In the genomic region with DNA sequence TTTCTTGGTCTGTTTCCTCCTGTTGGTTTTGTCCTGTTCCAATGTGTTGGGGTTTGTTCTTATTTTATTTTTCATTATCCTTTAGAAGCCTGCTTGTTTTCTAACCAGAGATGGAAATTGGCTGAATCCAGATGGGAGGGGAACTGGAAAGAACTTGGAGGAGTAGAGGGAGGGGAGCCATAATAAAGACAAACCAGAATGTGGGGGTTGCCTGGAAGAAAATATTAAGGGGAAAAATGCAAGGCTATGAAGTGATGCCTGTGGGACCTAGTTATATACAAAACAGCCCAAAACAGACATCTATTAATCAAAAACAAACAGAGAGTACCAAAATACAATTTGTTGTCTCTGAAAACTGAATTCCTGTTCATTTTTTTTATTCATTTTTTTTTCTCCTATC, we compare ENCODE assay signal across 23 mouse cellular contexts.
DNase-seq lines count a peak whose midpoint lies in the region; ATAC-seq and TF ChIP-seq lines count a peak whose summit lies in the region.
"Had no signal": no experiment of that assay in that cellular context is flagged by ENCODE, and none has a peak within 500 bp of the region (broad histone marks: within the 10 kb centered on the region; RNA-seq: fewer than 3 reads in every experiment).

No protein-coding gene starts in this region.

- H3K4me3 ChIP-seq in embryonic facial prominence, embryonic 14.5 days (ENCODE audit: low read depth, low read length): no peak overlapping the region
- H3K4me3 ChIP-seq in embryonic facial prominence, embryonic 10.5 days: no peak overlapping the region
- no peak overlapping the region for H3K4me3 ChIP-seq in heart, adult 2 months
- H3K4me3 ChIP-seq: embryonic facial prominence, embryonic 13.5 days; forebrain, embryonic 13.5 days; forebrain, embryonic 15.5 days had no signal

- no peaks in the 10 kb centered on the region for H3K27me3 ChIP-seq in embryonic facial prominence, embryonic 14.5 days (replicated peaks; ENCODE audit: control insufficient read depth, insufficient read depth, low read length)
- H3K27me3 ChIP-seq in embryonic facial prominence, embryonic 10.5 days (replicated peaks; ENCODE audit: low read depth, poor library complexity, severe bottlenecking): no peaks in the 10 kb centered on the region
- no peaks in the 10 kb centered on the region for H3K27me3 ChIP-seq in heart, adult 2 months (ENCODE audit: control insufficient read depth, insufficient read depth, low read length)
- H3K27me3 ChIP-seq: CH12.LX; embryonic facial prominence, embryonic 13.5 days; forebrain, embryonic 13.5 days; forebrain, embryonic 15.5 days; Patski had no signal

- intact Hi-C loops in heart, adult 2 months (cut with DNase I): no loop called here

- H3K27ac ChIP-seq in embryonic facial prominence, embryonic 14.5 days (replicated peaks; ENCODE audit: low read depth, low read length): no peak overlapping the region; the same call in 1 of the 2 replicates
- no peak overlapping the region for H3K27ac ChIP-seq in embryonic facial prominence, embryonic 10.5 days (replicated peaks)
- H3K27ac ChIP-seq in heart, adult 2 months: no peak overlapping the region
- H3K27ac ChIP-seq: forebrain, embryonic 13.5 days; forebrain, embryonic 15.5 days had no signal

- H3K9me3 ChIP-seq in embryonic facial prominence, embryonic 14.5 days (ENCODE audit: control insufficient read depth, low read length): no peaks in the 10 kb centered on the region
- no peaks in the 10 kb centered on the region for H3K9me3 ChIP-seq in embryonic facial prominence, embryonic 10.5 days
- H3K9me3 ChIP-seq: embryonic facial prominence, embryonic 13.5 days; forebrain, embryonic 13.5 days; forebrain, embryonic 15.5 days; G1E had no signal

- ATAC-seq in embryonic facial prominence, embryonic 14.5 days (ENCODE audit: low read depth): no peak
- ATAC-seq: activated CD4-positive, CD25-positive, alpha-beta regulatory T cell, adult 4 months; CD4-positive, CD25-positive, alpha-beta regulatory T cell, adult 4 months; forebrain, embryonic 13.5 days; forebrain, embryonic 15.5 days; Patski had no signal

- no peak for TF ChIP-seq POLR2A in heart, adult 2 months (IDR thresholded peaks at IDR 0.05; ENCODE audit: insufficient read depth, low read depth, low read length)

- peaks cover 23% of the 10 kb centered on the region for H3K4me1 ChIP-seq in embryonic facial prominence, embryonic 14.5 days (ENCODE audit: control insufficient read depth, insufficient read depth, low read length)
- H3K4me1 ChIP-seq in embryonic facial prominence, embryonic 10.5 days: peaks cover 15% of the 10 kb centered on the region
- H3K4me1 ChIP-seq in heart, adult 2 months (ENCODE audit: control insufficient read depth, insufficient read depth, low read length): peaks cover 2% of the 10 kb centered on the region; the same call in 1 of the 2 replicates

- TF ChIP-seq EP300 in heart, adult 2 months (IDR thresholded peaks at IDR 0.05; ENCODE audit: insufficient read depth, low read depth, low read length): no peak

- H3K4me2 ChIP-seq in embryonic facial prominence, embryonic 14.5 days (ENCODE audit: low read depth, low read length): no peak overlapping the region
- H3K4me2 ChIP-seq: forebrain, embryonic 13.5 days; forebrain, embryonic 15.5 days had no signal

- H3K36me3 ChIP-seq in embryonic facial prominence, embryonic 14.5 days (ENCODE audit: control insufficient read depth, insufficient read depth, low read length): no peaks in the 10 kb centered on the region
- no peaks in the 10 kb centered on the region for H3K36me3 ChIP-seq in embryonic facial prominence, embryonic 10.5 days (replicated peaks)
- H3K36me3 ChIP-seq in heart, adult 2 months (ENCODE audit: control insufficient read depth, insufficient read depth, low read length): no peaks in the 10 kb centered on the region
- H3K36me3 ChIP-seq: embryonic facial prominence, embryonic 13.5 days; forebrain, embryonic 15.5 days; G1E had no signal

- TF ChIP-seq CTCF in heart, adult 2 months (IDR thresholded peaks at IDR 0.05): no peak

- H3K9ac ChIP-seq in embryonic facial prominence, embryonic 14.5 days (ENCODE audit: low read depth, low read length): no peak overlapping the region
- no peak overlapping the region for H3K9ac ChIP-seq in heart, adult 2 months (ENCODE audit: low read depth, low read length)
- H3K9ac ChIP-seq: embryonic facial prominence, embryonic 13.5 days; forebrain, embryonic 13.5 days; forebrain, embryonic 15.5 days; forebrain, postnatal 0 days had no signal

- peak; percentile 55 for DNase-seq in embryonic facial prominence, embryonic 14.5 days (ENCODE audit: low spot score)
- no peak for DNase-seq in embryonic facial prominence, embryonic 10.5 days (ENCODE audit: low spot score)
- peak; percentile 78 for DNase-seq in heart, adult 11 months
- DNase-seq in heart, adult 2 months: no peak
- no peak for DNase-seq in neural tube, embryonic 10.5 days (ENCODE audit: extremely low spot score, low spot score)
- DNase-seq: adrenal gland, adult 8-10 months; adrenal gland, postnatal 14 days; adrenal gland, postnatal 36 days; B cell, adult 2 months; cerebellum, adult 11-12 months; cerebellum, adult 2 months; cerebellum, adult 9-10 months; cerebellum, postnatal 10 days; cerebellum, postnatal 25 days had no signal

- no peaks in the 10 kb centered on the region for H3K79me2 ChIP-seq in heart, adult 2 months (replicated peaks; ENCODE audit: control insufficient read depth, insufficient read depth, low read length)

Comparison
In these comparisons a context has a peak if more than half of its experiments do, and no peak if none do; other contexts are left out.
1. DNase-seq: peak in embryonic facial prominence, embryonic 14.5 days (single experiment) and heart, adult 11 months (single experiment); none in embryonic facial prominence, embryonic 10.5 days (single experiment), heart, adult 2 months (0 of 2) and neural tube, embryonic 10.5 days (single experiment).